Mouse (Mus musculus) retina, embryonic 14.5 days (tissue): ENCODE results near the gene Mrps12.

ENCODE experiments used
- DNase-seq: peaks from one replicate; pipeline ENCODE4 v3.0.0-alpha.2; 2015; ENCODE audit warnings: low spot score

The Mrps12 gene

DNA sequence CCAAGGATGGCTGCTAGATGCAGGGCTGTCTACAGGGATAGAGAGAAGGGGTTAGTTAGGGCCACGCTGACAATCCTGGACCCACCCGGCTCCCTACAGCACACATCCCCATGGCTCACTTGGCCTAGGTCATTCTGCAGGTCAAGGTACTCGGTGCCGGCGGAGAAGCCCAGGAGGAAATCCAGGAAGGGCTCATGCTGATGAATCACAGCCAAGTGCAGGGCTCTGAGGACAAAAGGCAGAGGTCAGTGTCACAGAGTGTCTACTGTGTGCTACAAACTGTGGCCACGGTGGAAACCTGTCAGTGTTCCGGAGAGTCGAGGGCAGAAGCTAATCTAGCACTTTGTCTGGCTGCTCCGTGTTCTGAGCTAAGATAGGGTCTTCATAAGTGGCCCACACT lies 20.3 kb upstream of the Mrps12 start:
- DNase-seq, result no peak

DNA sequence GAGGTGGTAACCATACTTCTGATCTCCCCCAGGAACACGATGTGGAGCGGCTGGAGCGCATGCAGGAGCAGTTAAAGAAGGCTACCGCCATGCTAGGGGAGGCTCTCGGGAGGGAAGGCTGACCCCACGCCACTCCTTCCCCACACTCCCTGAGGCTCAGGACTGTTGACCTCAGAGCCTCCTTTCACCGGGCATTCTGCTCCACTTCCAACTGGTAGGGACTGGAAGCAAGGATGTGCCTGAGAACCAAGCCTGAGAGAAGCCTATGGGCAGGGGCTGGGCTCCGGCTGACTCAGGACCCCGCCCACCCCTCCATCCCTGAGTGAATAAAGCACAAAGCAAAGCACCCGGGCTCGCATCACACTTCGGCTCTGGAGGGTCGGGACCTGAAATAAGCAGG lies 17.0 kb upstream of the Mrps12 start:
- DNase-seq, result no peak

DNA sequence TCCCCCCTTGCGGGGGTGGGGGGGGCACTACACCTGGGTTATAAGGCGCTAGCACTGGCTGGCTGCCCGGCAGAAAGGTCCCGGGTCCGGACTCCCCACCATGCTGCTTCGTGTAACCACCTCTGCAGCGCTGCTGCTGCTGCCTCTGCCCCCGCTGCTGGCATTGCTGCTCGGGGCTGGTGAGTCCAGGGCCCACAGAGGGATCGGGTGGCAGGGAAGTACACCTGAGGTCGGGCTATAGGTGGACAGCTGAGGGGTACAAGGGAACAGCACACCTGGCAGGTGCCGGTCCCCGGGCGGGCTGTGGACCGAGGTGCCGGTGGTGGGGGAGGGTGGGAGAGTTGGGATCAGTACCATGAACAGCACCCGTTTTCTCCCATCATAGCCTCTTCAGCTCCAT lies 14.5 kb upstream of the Mrps12 start, which contains the start of gene Ccer2:
Gene Ccer2 (plus strand): TSS at position 96 of the 400 bp plus-strand sequence.
- DNase-seq, result no peak

DNA sequence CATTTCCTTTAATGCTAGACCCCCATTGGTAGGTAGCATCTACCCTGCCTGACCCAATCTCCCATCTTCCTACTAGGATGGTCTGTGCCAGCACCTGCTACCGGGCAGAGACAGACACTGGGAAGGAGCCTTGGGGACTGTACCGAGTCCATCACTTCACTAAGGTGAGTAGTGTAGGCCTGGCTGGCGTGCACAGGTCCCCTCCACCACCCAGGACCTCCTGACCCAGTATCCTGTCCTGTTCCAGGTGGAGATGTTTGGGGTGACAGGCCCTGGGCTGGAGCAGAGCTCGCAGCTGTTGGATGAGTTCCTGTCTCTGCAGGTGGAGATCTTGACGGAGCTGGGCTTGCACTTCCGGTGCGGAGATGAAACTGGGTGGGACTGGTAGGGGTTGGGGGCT lies 8.3 kb upstream of the Mrps12 start:
- DNase-seq, result no peak

DNA sequence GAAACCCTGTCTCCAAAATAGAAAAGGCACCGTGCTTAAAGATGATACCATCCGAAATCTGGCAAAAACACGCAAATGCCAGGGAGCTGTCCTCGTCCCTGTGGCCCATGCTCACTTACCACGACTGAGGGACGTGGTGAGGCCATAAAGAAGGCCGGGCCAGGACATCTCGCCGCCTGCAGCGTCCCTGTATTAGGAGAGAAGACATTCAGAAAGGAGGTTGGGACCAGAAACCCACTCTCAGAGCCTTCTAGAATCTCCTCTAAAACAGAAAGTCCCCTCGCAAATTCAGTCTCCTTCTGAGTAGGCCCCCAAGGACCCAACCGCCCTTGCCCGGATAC lies 282 bp downstream of the Mrps12 start:
- DNase-seq, result no peak

DNA sequence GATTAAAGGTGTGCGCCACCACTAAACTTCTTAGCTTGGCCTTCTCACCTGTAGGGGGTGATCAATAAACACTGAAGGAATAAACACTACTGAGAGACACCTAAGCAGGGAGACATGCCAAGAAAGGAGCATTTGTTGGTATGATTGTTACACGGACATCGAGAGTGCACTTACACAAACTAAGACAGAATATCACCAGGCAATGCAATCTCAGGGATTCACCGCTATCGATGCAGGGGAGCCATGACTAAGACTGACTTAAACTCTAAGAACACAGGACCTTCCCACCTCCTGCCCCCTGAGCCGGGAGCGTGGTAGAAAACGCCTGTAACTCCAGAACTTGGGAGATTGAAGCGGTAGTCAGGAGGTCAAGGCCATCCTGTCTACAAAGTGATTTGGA lies 671 bp downstream of the Mrps12 start:
- DNase-seq, result no peak

DNA sequence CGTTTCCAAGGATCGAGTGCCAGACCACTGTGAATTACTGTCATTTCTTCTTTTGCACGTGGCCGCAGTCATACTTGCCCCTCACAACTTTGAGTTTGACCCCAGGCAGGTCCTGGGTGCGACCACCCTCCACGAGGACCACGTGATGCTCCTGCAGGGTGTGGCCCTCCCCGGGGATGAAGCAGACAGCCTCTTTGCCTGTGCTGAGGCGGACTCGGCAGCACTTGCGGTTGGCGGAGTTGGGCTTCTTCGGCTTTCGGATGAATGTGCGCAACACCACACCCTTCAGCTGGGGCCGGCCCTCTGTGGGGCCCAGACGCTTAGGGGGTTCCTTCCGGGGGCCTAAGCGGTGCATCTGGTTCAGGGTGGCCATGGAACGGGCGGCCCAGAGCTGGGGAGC lies 1.8 kb downstream of the Mrps12 start:
- DNase-seq, result no peak

DNA sequence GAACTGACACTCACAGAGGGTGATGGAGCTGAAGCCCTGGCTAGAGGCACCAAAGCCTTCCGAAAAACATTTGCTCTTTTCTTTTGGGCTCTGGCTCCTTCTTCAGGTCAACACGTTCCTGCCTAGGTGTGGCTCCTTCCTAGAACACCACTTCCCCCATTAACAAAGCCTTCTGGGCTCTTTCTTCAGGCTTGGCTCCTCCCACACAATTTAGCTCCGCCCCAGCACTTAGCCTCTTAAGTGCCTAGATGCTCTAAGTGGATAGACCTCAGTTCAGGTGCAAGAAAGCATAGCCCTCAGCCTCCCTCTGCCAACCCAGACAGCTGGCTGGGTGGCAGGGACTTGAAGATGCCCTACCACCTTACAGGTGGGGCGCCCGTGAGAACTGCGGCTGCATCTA lies 5.9 kb downstream of the Mrps12 start:
- no peak for DNase-seq

DNA sequence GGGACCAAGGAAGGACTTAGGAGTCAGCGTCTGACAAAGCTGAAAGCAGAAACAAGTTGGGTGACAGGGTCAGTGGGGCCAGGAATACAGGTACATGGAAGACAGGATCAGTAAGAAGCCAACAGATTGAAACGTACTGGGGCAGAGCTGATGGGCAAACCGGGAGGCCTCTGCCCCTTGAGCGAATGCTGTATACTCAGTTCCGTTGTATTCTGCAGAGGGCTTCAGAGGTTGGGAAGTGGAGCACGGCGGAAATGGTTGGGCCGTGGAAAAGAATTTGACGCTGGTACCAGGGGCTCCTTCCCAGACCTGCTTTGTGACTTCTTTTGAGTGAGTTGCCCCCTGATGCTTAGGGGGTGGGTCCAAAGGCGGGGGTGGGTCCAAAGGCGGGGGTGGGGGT lies 8.4 kb downstream of the Mrps12 start:
- no peak for DNase-seq

DNA sequence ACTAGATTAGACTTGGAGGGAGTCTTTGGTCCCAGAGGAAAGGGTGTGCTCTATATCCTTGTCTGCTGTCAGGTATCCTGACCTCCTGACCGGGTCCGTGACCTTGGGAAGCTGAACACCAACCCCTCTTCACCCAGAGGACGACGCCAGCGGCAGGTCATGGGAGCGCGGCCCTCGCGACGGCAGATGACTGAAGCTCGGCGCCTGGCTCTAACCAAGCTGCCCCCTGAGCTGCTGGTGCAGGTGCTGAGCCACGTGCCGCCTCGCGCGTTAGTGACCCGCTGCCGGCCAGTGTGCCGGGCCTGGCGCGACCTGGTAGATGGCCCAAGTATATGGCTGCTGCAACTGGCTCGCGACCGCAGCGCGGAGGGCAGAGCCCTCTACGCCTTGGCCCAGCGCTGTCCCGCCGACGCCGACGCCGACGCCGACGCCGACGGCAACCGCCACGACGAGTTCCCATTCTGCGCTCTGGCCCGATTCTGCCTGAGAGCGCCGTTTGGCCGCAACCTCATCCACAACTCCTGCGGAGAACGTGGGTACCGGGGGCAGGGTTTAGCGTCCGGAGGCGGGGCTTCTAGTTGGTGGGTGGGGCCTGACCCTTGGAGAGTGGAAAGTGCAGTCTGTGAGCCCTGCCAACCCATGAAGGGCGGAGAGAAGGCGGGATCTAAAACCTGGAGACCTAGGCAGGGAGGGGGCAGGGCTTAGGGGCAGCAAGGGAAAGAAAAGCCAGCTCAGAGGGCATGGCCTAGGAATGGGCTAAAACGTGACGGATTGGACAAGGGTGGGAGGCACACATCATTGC lies 9.1 kb downstream of the Mrps12 start:
- peak; percentile 88 for DNase-seq

DNA sequence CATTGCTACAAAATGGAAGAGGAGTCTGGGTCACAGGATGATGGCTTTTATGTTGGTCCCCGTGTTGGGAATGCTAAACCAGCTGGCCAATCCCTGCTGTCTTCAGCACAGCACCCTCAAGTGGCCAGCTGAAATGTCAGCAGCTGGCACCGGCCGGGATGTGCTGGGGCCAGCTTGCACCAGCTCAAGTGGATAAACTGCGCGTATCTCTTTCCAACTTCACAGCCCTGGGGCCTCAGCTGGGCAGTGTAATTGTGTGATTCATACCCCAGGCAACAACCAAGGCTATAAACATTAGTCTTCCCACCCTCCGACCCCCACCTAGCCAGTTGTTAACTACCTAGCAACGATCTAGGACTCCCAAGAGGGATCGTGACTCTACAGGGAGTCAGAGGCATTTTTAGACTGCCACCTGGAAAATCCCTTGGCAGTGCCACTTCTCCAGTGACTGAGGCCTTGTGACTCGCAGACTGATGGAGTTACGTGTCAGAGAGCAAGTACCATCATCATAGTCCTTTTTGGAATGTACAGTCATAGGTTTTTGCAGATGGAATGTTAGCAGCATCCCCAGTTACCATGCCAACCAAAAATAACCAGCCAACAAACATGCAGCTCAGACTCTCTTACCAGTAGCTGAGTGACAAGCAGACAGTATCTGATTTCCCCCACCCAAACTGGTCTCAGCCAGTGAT lies 13.8 kb downstream of the Mrps12 start:
- DNase-seq, result peak; percentile 36

DNA sequence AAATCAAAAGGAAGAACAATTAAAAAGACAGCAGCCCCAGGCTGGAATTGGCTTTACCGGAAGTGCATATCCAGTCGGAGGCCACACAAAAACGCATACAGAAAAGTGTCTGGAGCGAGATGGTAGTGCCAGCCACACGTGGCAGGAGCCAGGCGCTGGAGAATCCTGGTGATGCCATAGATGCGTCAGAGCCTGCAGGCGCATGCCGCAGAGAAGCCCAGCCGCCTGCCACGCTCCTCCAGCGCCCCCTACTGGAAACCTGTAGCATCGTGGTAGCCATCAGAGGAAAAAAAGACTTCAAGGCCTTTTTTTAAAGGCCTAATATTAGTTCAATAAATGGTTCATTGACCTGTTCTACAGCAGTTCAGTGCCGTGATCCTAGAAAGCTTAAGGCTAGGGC lies 15.0 kb downstream of the Mrps12 start:
- peak; percentile 89 for DNase-seq

DNA sequence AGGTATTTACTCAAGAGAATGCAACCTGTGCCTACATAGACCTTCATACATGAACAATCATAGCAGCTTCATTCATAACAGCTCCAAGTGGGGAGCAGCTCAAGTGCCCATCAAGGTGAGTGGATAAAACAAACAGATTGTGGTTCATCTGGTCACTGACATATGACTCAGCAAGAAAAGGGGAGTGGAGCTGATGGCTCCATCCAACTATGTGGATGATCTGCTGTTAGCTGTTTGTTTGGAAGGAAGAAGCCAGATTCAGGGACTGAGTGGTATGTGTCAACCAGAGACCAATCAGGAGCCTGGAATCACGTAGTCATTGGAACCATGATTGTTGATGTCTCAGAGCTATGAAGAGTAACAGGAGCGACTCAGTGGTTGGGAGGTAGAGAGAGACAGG lies 17.0 kb downstream of the Mrps12 start:
- no peak for DNase-seq

DNA sequence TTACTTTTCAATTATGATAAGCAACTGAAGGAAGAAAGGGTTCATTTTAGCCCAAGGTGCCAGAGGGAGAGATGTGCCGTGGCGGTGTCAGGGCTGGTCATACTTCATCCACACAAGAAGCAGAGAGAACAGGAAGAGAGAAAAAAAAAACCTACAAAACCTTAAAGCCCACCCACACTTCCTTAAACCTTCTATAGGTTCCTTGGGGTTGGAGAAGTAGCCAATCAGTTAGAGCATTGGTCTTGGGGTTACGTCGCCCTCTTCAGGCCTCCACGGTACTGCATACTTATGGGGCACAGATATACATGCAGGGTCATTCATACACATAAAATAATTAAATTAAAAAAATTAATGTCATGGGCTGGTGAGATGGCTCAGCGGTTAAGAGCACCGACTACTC lies 19.5 kb downstream of the Mrps12 start:
- no peak for DNase-seq

DNA sequence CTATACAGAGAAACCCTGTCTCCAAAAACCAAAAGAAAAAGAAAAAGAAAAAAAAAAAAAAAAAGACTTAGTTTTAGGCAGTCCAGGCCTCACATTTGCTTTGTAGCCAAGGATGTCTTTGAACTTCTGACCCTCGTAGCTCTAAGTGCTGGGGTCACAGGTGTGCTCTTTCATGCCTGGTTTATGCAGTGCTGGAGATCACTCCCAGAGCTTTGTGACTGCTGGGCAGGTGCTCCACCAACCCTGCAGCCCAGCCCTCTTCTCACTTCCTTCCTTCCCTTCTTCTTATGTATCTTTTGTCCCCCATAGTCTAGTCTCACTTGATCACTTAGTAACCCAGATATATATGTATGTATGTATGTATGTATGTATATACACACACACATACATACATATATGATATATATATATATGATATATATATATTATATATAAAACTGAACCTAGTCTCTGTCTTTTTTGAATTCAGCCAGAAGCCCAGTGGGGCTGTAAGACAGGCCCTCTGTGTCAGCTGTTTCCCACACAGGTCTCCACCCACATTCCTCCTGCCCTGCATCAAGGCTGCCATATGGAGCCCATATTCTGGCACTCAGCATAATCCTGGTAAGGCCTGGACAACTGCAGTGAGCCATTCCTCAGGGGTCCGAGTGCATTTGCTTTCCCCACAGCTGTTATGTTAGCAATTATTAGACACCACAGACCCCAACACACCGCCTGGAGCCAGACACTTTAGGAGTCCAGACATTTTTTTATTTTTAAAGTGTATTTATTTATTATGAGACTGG lies 20.7 kb downstream of the Mrps12 start:
- DNase-seq, result peak; percentile 44

DNA sequence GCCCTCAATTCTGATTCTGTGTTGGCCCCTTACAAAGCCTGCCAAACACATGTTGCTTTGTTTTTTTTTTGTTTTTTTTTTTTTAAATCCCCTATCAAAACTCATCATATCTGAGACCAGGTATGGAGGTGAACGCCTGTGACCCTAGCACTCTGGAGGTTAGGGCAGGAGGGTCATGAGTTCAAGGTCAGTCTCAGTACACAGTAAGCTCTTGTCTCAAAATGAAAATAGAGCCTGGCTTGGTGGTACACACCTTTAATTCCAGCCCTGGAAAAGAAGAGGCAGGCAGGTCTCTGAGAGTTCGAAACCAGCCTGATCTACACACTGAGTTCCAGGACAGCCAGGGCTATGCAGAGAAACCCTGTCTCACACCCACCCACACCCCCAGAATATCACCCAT lies 22.0 kb downstream of the Mrps12 start:
- no peak for DNase-seq

DNA sequence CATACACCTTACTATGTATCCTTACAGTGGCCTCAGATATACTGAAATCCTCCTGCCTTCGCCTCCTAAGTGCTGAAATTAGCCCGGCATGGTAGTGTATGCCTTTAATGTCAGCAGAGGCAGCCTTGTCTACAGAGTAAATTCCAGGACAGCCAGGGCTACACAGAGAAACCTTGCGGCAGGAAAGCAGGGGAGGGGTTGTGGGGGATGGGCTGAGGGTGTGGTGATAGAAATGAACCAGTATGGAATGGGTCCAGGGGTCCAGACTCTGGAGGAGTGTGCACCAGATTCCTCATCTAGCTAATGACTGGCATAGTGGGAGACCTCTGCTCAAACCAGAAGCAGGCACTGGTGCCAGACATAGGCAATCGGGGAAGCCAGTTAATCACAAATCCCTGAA lies 22.5 kb downstream of the Mrps12 start:
- no peak for DNase-seq

DNA sequence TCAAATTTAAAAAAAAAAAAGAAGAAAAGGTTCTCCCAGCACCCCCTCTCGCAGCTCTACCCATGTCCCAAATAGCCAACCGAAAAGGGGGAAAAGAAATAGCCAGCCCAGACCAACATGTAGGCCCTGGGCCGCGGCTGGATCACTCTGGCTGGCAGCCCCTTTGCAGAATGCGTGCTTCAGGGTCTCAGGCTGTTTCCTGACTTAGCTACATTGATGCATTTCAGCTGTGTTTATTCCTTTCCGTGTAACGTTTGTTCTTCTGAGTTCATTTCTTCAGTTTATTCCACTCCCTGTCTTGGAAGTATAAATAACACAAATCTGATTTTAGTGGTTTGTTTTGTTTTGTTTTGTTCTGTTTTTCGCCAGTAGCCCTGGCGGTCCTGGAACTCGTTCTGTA lies 23.9 kb downstream of the Mrps12 start:
- no peak for DNase-seq

DNA sequence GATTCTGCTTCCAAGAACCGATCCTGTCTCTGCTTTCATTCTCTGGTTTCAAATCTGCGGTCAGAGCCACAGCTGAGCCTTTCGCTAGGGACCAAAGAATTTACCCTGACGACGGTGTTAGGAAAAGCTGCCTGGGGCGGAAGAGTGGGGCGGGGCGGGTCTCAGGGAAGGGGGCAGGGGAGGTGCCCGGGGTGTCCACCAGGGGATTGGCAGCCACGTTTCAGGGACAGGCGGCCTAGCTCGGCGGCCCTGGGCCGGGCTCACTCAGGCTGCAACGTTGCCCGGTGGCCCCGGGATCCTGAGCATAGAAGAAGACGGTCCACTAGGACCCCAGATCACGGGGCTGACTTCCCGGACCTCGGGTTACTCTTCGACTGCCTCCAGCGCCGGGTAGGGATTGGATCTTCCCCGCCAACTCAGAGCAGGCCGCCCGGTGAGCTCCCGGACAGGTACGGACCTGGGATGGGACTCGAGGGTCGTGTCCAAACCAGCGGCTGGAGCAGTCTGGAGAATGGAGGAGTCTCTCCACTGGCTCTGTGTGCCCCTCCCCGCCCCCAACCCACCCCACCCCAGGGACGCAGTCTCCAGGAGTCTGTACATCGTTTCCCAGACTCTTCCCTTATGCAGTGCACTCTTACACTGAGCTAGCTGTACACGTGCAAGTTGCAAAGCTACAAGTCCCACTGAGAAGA lies 24.9 kb downstream of the Mrps12 start, which contains the start of gene Fbxo17:
Gene Fbxo17 (plus strand): TSS at position 215 of the 692 bp plus-strand sequence.
- DNase-seq, result peak; percentile 74

DNA sequence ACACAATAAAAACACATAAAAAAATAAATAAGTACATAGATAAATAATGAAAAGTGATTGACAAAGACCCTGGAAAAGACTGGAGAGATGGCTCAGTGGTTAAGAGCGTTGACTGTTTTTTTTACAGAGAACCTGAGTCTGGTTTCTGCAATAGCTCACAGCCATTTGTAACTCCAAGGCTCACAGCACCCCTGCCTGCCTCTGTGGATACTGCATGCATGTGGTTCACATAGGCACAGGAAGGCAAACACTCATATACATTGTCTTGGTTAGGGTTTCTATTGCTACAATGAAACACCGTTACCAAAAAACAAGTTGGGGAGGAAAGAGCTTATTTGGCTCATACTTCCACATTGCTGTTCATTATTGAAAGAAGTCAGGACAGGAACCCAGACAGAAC lies 26.0 kb downstream of the Mrps12 start:
- DNase-seq, result peak; percentile 18

DNA sequence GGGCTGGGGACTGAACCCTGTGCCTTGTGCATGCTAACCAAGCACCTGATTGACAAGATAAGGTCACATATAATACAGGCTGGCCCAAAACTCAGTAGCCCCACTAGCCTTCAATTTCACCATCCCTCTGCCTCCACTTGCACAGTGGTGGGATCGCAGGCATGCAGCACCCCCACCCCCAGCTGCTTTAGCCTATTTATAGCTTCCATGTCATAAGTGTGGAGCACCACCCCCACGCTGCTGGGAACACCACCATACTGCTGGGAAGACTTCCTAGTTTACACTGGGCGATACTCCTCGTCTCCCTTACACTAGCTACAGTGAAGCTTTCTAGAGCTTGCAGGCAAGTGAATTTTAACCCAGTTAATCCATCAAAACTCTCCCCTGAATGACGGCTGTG lies 27.0 kb downstream of the Mrps12 start:
- DNase-seq, result no peak

DNA sequence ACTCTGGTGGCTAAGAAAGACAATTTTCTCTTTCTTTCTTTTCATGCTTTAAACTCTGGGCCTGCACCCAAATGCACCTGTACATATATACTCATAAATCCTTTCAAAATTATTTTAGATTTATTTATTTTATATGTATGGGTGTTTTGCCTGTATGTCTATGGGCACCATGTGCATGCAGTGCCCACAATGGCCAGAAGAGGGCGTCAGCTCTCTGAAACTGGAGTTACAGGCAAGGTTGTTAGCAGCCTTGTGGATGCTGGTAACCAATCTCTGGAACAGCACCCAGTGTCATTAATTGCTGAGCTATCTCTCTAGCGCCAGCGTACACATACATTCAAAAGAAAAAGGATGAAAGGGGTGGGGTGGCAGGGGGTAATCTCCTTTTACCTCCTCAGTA lies 30.7 kb downstream of the Mrps12 start:
- no peak for DNase-seq
